Mouse (Mus musculus) spleen, adult 2 months (tissue): Measurements from ENCODE around the gene Gm14862. TPM values are rescaled to one million over a fixed set of nuclear protein-coding genes. Genes with fewer than 3 reads are reported as not detected.

Source experiments
- DNase-seq, 2 experiments: peaks; one replicate each; pipeline versions ENCODE4 v3.0.0 to v3.0.0-alpha.2; 2012 to 2021; ENCODE audit warnings: low spot score in 2 of 2, low read depth in 1 of 2
- H3K27ac ChIP-seq: fragments of 200-500 bp; 2 replicates; pipeline ENCODE4 v1.5.1; 2012; ENCODE audit warnings: low read length, inconsistent platforms; ENCODE audit not compliant: insufficient read depth
- H3K27me3 ChIP-seq: fragments of 200-500 bp; 2 replicates; pipeline ENCODE4 v1.6.1; 2012; ENCODE audit warnings: mild to moderate bottlenecking, moderate library complexity, low read length, inconsistent platforms; ENCODE audit not compliant: control insufficient read depth, insufficient read depth
- H3K36me3 ChIP-seq: fragments of 200-500 bp; 2 replicates; pipeline ENCODE4 v1.6.1; 2012; ENCODE audit warnings: mild to moderate bottlenecking, low read length, inconsistent platforms; ENCODE audit not compliant: control insufficient read depth, insufficient read depth
- H3K4me1 ChIP-seq: fragments of 200-500 bp; 2 replicates; pipeline ENCODE4 v1.6.1; 2011; ENCODE audit warnings: inconsistent platforms; ENCODE audit not compliant: control insufficient read depth, insufficient read depth, insufficient read length
- H3K4me3 ChIP-seq: fragments of 200-500 bp; 2 replicates; pipeline ENCODE4 v1.5.1; 2011; ENCODE audit warnings: mild to moderate bottlenecking, inconsistent platforms; ENCODE audit not compliant: insufficient read depth, insufficient read length; ENCODE audit errors: extremely low read depth
- CTCF ChIP-seq: fragments of 200-500 bp; IDR thresholded peaks from 2 replicates; pipeline ENCODE4 v1.5.1; 2011; ENCODE audit warnings: mild to moderate bottlenecking, inconsistent platforms; ENCODE audit not compliant: insufficient read depth, insufficient read length, insufficient replicate concordance; ENCODE audit errors: extremely low read depth
- POLR2A ChIP-seq: fragments of 200-500 bp; IDR thresholded peaks from 2 replicates; pipeline ENCODE4 v1.6.1; 2011; ENCODE audit warnings: low read depth, low read length, inconsistent platforms
- WGBS: fragments of 180-500 bp; shearing (Covaris S2); methylation state at CpG from one replicate; pipeline ENCODE4 v1.1.7; 2018; 5-methylcytosine and 5-hydroxymethylcytosine counted together
- polyA plus RNA-seq: library from polyadenylated mRNA; depleted of rRNA; stranded (reverse); fragments of >200 nt; gene quantifications from 2 replicates; pipeline ENCODE4 v1.2.3, GENCODE M21; 2012

The Gm14862 gene
- polyA plus RNA-seq, 1 experiment: 0.09 TPM

GRCm38 (mm10) chrX:9253990-9254389 lies 2.7 kb downstream of the Gm14862 start:
- DNase-seq: no peak
- no peak for TF ChIP-seq CTCF
- TF ChIP-seq POLR2A: no peak
- H3K36me3 ChIP-seq: no peaks in the 10 kb centered on the region
- H3K27ac ChIP-seq: no peak overlapping the region
- H3K27me3 ChIP-seq: no peaks in the 10 kb centered on the region
- WGBS: 41% methylated on average over 10 of the region's 10 CpGs
- no peak overlapping the region for H3K4me3 ChIP-seq
- no peaks in the 10 kb centered on the region for H3K4me1 ChIP-seq

GRCm38 (mm10) chrX:9248911-9249310 lies 7.8 kb downstream of the Gm14862 start:
- Histone ChIP-seq H3K4me3 (no peak overlapping the region), H3K36me3 (no peaks in the 10 kb centered on the region), H3K4me1 (no peaks in the 10 kb centered on the region), H3K27me3 (no peaks in the 10 kb centered on the region), H3K27ac (no peak overlapping the region)
- no peak for DNase-seq
- WGBS: 83% methylated on average over 5 of the region's 5 CpGs
- TF ChIP-seq POLR2A (no peak), CTCF (no peak)

GRCm38 (mm10) chrX:9244603-9245336 lies 11.9 kb downstream of the Gm14862 start:
- H3K4me1 ChIP-seq: no peaks in the 10 kb centered on the region; the same call in 1 of the 2 replicates
- no peak overlapping the region for H3K4me3 ChIP-seq
- no peaks in the 10 kb centered on the region for H3K36me3 ChIP-seq
- no peak overlapping the region for H3K27ac ChIP-seq
- H3K27me3 ChIP-seq: no peaks in the 10 kb centered on the region
- WGBS: 55% methylated on average over 12 of the region's 12 CpGs
- DNase-seq: no peak
- TF ChIP-seq CTCF (no peak), POLR2A (no peak)

GRCm38 (mm10) chrX:9243381-9243864 lies 13.3 kb downstream of the Gm14862 start:
- no peak overlapping the region for H3K27ac ChIP-seq
- H3K4me1 ChIP-seq: no peaks in the 10 kb centered on the region; the same call in 1 of the 2 replicates
- 41% methylated on average over 8 of the region's 8 CpGs for WGBS
- H3K27me3 ChIP-seq: no peaks in the 10 kb centered on the region
- H3K36me3 ChIP-seq: no peaks in the 10 kb centered on the region
- H3K4me3 ChIP-seq: no peak overlapping the region
- DNase-seq: no peak
- no peak for TF ChIP-seq POLR2A
- no peak for TF ChIP-seq CTCF

DNA sequence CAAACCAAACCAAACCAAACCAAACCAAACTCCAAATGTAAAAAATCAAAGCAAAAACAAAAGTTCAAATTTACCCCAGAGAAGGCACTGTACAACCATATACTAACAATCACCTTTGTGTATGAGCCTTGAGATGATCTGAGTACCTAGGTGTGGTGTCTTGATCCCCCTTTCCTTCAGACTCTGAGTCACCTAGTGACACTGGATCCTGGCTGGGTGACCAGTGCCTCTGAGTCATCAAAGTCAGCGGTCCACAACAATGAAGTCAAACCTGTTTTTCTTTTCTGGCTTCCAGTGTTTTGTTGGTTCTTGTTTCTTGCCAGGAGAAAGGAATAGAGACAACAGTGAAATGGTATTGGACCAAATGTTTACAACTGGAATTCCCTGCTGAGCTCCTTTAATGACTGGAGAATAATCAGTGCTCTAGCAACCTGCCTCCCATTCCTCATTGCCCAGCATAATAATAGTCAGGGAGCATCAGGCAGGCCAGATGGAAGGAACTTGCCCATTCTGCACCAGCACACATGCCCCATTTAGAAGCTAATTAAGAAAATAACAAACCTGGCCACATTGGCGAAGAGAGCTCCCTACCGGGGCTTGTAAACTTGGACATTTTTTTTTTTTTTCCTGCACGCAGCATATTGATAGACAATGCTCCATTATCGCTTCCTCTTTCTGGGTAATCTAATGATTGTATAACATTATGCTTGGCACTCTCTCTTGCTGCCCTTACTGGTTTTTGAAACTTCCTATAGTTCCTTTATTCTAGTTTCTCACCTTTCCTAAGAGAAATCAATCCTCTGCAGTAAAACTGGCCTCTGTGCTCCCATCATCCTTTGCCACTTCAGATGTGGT lies 15.7 kb downstream of the Gm14862 start:
- Histone ChIP-seq H3K27me3 (no peaks in the 10 kb centered on the region), H3K27ac (no peak overlapping the region), H3K4me3 (no peak overlapping the region), H3K4me1 (no peaks in the 10 kb centered on the region; the same call in 1 of the 2 replicates), H3K36me3 (no peaks in the 10 kb centered on the region)
- TF ChIP-seq CTCF (no peak), POLR2A (no peak)
- DNase-seq: no peak
- 72% methylated on average over 5 of the region's 5 CpGs for WGBS

GRCm38 (mm10) chrX:9227105-9227504 lies 29.6 kb downstream of the Gm14862 start:
- DNase-seq: no peak
- Histone ChIP-seq H3K36me3 (no peaks in the 10 kb centered on the region), H3K4me3 (no peak overlapping the region), H3K4me1 (no peaks in the 10 kb centered on the region), H3K27ac (no peak overlapping the region), H3K27me3 (no peaks in the 10 kb centered on the region)
- TF ChIP-seq POLR2A (no peak), CTCF (no peak)
- WGBS: 80% methylated on average over 2 of the region's 2 CpGs
